Mouse (Mus musculus) liver, embryonic 14.5 days (tissue): Measurements from ENCODE around the gene Med22.

Source experiments
- CTCF ChIP-seq: IDR thresholded peaks from 2 replicates; pipeline ENCODE4 v1.5.1; 2016; ENCODE audit warnings: antibody characterized with exemption, low read depth, control low read depth
- EP300 ChIP-seq: IDR thresholded peaks from 2 replicates; pipeline ENCODE4 v1.6.1; 2016; ENCODE audit warnings: antibody characterized with exemption, low read depth

DNA sequence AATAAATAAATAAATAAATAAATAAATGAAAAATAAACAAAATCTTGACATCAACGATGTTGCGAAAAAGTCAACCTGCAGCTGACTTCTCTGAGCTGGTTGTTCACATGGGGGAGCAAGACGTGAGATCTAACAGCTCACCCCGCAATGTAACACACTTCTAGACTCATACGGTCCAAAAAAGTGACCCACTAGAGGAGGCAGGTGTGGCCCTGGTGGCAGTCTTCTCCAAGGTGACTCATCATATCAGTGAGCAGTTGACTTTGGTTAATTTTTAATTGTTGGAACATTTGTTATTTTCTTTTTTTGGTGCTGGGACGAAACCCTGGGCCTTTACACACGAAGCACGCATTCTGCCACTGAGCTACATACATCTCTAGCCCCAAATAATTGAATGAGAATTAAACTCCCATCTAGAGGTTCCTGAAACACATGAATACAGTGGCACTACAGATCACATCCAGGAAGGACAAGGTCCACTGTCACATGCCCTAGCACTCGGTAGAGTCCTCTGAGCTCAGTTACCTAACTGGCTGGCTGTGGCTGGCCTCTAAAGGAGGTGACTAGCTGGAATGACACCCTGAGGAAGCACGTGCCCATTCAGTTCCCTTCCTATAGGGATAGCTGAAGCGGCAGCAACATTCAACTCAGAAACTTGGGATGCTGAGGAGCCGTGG lies 46.5 kb upstream of the Med22 start:
- TF ChIP-seq CTCF (no peak), EP300 (no peak)
